Mouse (Mus musculus) liver, embryonic 11.5 days (tissue): ENCODE results near the gene Gm4707. TPM values are rescaled to one million over a fixed set of nuclear protein-coding genes. Genes with fewer than 3 reads are reported as not detected.

Experiments used
- ATAC-seq: fragments of 200-750 bp; cut with Nextera tagmentation; replicated peaks from 2 replicates; pipeline ENCODE4 v1.8.0; 2017; ENCODE audit warnings: moderate number of reproducible peaks, mild to moderate bottlenecking, moderate TSS enrichment, moderate library complexity; ENCODE audit not compliant: low FRiP score
- DNase-seq: peaks from one replicate; pipeline ENCODE4 v3.0.0-alpha.2; 2017; ENCODE audit warnings: low spot score
- H3K27ac ChIP-seq: fragments of 300-500 bp; sonication (generic); 2 replicates; pipeline ENCODE4 v1.5.1; 2014; ENCODE audit warnings: mild to moderate bottlenecking, low read depth, low read length, control low read depth
- H3K27me3 ChIP-seq: fragments of 300-500 bp; sonication (generic); replicated peaks from 2 replicates; pipeline ENCODE4 v1.6.1; 2014; ENCODE audit warnings: low read length, mixed read lengths; ENCODE audit not compliant: control insufficient read depth, insufficient read depth
- H3K36me3 ChIP-seq: fragments of 300-500 bp; sonication (generic); 2 replicates; pipeline ENCODE4 v1.6.1; 2014; ENCODE audit warnings: mild to moderate bottlenecking, low read length, moderate library complexity, mixed read lengths; ENCODE audit not compliant: control insufficient read depth, insufficient read depth
- H3K4me1 ChIP-seq: fragments of 300-500 bp; sonication (generic); replicated peaks from 2 replicates; pipeline ENCODE4 v1.6.1; 2014; ENCODE audit warnings: low read length, mixed read lengths; ENCODE audit not compliant: control insufficient read depth, insufficient read depth
- H3K4me2 ChIP-seq: fragments of 300-500 bp; sonication (generic); 2 replicates; pipeline ENCODE4 v1.6.1; 2014; ENCODE audit warnings: mild to moderate bottlenecking, control low read depth, moderate library complexity
- H3K4me3 ChIP-seq: fragments of 300-500 bp; sonication (generic); 2 replicates; pipeline ENCODE4 v1.5.1; 2014; ENCODE audit warnings: low read depth, low read length, control low read depth
- H3K9ac ChIP-seq: fragments of 300-500 bp; sonication (generic); 2 replicates; pipeline ENCODE4 v1.6.1; 2014; ENCODE audit warnings: low read depth, low read length, control low read depth
- H3K9me3 ChIP-seq: fragments of 300-500 bp; sonication (generic); 2 replicates; pipeline ENCODE4 v1.6.1; 2016; ENCODE audit warnings: low read length, inconsistent platforms, mixed read lengths; ENCODE audit not compliant: control insufficient read depth
- WGBS: fragments of 180-500 bp; shearing (Covaris S2); extraction: QIAGEN DNeasy Blood & Tissue Kit; methylation state at CpG from one replicate; pipeline ENCODE4 v1.1.7; 2014; 5-methylcytosine and 5-hydroxymethylcytosine counted together
- polyA plus RNA-seq: library from polyadenylated mRNA; unstranded; fragments of >200 nt; fragmentation: Nextera tagmentation; extraction: Ambion mirVana; gene quantifications from 2 replicates; pipeline ENCODE4 v1.2.1, GENCODE M21; 2014

The Gm4707 gene
- polyA plus RNA-seq, 1 experiment from 2014 or later: 5.2 TPM

- Histone ChIP-seq H3K4me1 (no peaks in the 10 kb centered on the region), H3K9ac (no peak overlapping the region), H3K4me3 (no peak overlapping the region), H3K27ac (no peak overlapping the region), H3K4me2 (no peak overlapping the region), H3K9me3 (no peaks in the 10 kb centered on the region), H3K36me3 (peaks cover 11% of the 10 kb centered on the region), H3K27me3 (no peaks in the 10 kb centered on the region)
- 58% methylated on average over 1 of the region's 1 CpGs for whole genome bisulfite sequencing
- DNase-seq (no peak), ATAC-seq (no peak)
These were observed 42.7 kb downstream of the Gm4707 start for GRCm38 (mm10) chr17:71417008-71417407.

Other genes starting within 250 kb of the Gm4707 start
- 31.3 and 33.4 TPM in 2 replicates for gene Emilin2, start 147.9 kb downstream of the Gm4707 start, polyA plus RNA-seq
- 74.9 and 76.4 TPM in 2 replicates for gene Smchd1, start 15.4 kb upstream of the Gm4707 start, polyA plus RNA-seq
- gene Ndc80, start 66.9 kb upstream of the Gm4707 start, polyA plus RNA-seq: 50.4 and 52.6 TPM in 2 replicates
- gene Spdya, start 92.1 kb upstream of the Gm4707 start, polyA plus RNA-seq: 0.43 and 0.47 TPM in 2 replicates
- gene Wdr43, start 156.0 kb upstream of the Gm4707 start, polyA plus RNA-seq: 140 and 158 TPM in 2 replicates
- not detected in 2 replicates for gene Togaram2, start 213.3 kb upstream of the Gm4707 start, polyA plus RNA-seq